Mouse (Mus musculus): ENCODE measurements around the gene Acbd5.
"Not testable (repeated sequence)": the region's sequence is repeated elsewhere in the genome, so short reads cannot be mapped to it uniquely, and the experiment has no call there.

The Acbd5 gene

DNA sequence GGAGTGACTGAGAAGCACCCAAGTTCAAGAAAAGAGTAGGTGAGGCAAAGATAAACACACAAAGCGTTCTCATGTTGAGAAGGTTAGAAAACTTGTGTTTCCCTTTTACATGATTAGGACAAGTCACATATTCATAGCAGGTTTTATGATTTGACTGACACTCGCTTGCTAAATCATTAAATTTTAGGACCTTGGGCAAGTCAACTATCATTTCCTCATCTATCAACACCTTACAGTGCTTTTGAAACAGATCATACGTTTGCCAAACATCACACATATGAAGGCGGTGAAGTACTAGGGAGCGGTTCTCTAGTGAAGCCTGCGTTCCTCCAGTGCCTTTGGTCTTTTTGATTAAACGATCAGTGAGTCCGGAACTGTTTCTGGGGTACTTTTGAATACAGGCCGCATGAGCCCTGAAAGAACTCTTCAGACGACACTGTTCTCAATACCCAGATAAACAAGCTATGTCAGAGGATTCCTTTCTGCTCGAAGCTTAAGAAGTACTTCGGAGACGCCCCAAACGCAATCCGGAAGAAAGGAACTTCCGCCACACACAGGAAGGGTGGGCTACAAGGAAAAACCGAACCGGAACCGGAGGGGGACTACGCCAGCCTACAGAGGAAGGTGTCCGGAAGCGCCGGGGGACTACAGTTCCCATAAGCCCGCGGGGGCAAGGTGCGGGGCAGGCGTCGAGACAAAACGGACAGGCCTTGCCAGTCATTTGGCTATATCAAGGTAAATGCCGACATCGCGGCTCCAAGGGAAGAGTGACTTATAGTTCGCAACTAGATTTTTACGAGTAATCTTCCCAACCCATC lies at the start of gene Acbd5:
Gene Acbd5 (plus strand): TSS at position 616 of the 818 bp plus-strand sequence.
- peak; percentile 92 to 94 for DNase-seq (ENCODE audit: low spot score in 2 of 2)

DNA sequence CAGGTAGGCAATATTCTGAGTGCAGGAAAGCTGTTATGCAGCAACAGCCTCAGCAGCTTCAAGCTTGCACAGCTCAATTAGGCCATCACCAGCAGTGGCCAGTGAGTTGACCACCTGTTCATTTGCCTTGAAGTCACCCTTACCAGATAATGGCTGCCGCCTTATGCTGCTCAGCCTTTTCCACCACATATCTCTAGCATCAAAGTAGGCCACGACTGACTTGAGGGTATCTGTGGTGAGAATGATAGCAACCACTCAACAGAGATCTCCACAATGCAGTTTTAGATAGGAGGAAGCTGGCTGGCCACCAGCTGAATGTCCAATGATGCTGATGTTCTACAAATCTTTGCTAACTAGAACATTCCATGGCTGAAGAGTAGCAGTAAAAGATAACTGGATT lies 48.8 kb upstream of the Acbd5 start:
- no peak for DNase-seq (ENCODE audit: low spot score in 2 of 2)

DNA sequence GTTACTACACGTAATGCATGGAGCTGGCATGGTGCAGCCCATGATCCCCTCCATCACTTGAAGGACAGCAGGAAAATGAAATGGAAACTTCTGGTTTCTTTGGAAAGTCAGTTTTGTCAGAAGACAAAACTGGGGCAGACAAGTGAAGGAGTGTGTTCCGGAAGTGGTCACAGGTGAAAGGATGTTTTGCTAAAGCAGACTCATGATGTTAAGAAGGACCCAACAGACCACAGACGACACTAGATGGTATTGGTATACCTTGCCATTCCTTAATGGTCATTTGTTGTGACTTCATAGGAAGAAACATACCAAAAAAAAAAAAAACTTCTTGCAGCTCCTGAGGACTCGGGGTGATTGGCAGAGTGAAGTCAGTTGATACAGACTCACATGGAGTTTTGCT lies 46.6 kb upstream of the Acbd5 start:
- no peak for DNase-seq (ENCODE audit: low spot score in 2 of 2)

DNA sequence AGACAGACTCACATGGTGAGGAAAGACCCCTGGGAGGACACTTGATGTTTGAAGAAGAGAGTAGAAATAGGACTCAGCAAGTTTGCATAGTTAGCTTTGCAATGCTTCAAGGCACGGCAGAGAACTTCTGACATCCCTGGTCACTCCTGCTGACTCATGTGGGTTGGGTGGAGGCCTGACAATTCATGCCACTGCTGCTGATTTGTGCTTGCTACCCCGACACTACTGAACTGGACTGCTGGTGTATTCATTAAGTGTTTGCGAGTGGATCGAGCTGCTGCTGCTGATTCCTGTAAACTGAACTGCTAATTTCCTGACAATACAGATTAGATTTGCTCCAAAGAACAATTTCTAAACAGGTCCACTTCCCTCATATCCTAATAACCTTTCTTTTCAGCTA lies 46.2 kb upstream of the Acbd5 start:
- DNase-seq (ENCODE audit: low spot score in 2 of 2), result no peak

DNA sequence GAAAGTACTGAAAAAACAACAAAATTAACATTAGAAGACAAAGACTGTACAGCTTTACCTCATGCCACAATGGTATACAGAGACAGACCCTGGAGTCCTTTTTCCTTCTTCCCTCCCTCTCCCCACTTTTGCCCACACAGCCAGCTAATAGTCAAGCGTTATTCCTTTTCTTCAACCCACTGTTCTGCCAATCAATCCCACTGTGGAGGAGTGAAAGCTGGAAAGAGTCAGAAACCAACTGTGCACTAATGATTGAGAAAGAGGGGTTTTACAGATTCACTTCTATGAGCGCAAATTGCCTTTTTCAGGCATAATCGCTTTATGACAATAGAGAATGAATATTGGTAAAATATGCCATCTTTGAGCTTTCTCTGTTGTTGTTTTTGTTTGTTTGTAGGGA lies 44.9 kb upstream of the Acbd5 start:
- no peak for DNase-seq (ENCODE audit: low spot score in 2 of 2)

DNA sequence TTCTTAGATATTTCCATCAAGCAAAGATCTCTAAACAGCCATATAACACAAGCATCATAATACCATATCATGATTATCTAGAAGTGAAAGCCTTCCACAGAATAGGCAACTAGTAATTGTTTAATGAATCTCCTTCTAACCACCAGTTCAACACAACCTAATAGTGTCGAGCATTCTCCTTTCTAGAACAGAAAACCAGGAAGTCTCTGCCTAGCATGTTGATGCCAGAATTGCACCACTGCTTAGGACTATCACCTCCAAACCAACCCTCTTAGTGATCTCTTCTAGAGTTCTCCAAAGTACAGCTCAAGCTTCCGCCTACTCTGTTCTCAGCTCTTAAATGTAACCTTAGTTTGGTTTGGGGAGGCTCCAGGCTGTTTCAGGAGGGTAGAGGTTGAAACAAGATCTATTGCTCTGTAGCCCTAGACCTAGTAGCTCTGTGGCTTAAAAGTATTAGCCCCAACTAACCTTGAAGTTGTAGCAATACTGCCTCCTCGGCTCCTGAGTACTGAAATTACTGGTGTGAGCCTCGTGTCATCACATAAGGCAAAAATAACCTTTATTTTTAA lies 44.2 kb upstream of the Acbd5 start:
- DNase-seq (ENCODE audit: low spot score in 2 of 2), result no peak

DNA sequence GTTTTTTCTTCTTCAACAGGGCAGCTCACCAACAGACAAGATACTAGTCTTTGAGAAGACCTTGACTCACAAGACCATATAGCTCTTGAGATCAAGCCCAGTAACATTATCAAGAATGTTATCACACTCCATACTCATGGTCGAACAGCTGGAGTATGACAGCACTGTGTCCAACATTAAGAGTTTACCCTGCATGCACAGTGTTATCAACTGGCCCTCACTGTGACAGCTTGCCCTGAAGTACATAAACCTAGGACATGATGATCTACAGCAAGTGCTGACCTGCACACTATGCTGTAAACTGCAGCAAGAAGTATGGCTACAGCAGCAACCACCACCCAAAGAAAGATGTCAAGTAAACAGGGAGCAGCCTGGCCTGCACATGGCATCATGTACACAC lies 41.6 kb upstream of the Acbd5 start:
- DNase-seq (ENCODE audit: low spot score in 2 of 2), result no peak

DNA sequence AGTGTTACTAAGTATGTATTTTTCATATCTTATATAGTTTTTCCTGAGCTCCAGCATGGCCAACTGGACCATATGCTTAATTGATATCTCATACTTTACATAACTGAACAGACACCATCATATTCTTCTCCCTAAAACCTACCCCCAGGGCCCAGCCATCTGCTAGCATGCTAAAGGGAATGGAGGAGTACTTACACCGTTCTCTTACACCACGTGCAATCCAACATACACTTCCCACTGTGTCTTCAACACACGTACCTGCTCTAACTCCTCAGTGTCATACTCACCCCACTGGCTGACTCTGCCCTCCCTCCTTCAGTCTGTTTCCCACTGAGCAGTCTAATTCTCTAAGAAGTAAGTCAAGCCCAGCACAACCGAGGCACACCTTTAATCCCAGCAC lies 39.1 kb upstream of the Acbd5 start:
- no peak for DNase-seq (ENCODE audit: low spot score in 2 of 2)

DNA sequence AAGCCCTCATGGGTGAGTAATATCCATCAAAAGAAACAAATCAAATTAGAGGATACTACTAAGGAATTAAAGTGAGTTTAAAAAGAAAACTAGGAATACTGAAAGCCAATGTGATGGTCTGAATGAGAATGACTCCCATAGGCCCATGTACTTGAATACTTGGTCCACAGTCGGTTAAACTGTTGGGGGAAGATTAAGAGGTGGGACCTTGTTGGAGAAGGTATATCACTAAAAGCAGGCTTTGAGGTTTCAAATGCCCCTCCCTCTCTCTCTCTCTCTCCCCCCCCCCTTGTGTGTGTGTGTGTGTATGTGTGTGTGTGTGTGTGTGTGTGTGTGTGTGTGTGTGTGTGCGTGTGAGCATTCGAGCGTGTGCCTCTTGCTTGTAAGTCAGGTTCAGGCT lies 37.3 kb upstream of the Acbd5 start:
- no peak for DNase-seq (ENCODE audit: low spot score in 2 of 2)

DNA sequence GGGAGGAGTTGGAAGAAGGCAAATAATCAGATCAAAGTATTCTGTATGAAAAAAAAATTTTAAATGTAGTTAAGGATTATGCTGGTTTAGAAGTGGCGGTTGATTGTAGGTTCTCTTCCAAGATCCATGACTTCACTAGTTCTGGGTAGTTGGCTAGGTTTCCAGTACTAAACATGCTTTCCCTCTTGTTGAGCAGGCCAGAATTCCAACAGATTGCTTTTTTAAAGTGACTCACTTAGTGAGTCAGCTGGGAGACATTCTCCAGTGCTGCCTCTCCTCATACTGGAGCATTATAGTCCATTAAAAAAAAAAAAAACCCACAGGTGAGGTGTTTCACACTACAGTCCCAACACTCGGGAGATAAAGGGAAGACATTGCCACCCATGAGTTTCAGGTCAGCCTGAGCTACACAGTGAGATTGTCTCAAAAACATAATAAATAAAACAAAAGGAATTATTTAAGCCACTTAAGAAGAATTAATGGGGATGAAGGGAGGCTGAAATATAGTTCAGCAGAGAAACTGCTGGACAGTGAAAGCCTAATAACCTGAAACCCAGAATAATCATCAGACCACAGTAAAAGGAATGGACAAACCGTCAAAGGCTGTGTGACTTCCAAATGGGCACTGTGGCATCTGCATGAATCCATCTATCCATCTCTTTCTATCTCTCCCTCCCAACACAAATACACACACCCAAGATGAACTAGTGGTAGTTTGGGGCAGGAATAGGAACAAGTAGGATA lies 33.1 kb upstream of the Acbd5 start:
- no peak for DNase-seq (ENCODE audit: low spot score in 2 of 2)

DNA sequence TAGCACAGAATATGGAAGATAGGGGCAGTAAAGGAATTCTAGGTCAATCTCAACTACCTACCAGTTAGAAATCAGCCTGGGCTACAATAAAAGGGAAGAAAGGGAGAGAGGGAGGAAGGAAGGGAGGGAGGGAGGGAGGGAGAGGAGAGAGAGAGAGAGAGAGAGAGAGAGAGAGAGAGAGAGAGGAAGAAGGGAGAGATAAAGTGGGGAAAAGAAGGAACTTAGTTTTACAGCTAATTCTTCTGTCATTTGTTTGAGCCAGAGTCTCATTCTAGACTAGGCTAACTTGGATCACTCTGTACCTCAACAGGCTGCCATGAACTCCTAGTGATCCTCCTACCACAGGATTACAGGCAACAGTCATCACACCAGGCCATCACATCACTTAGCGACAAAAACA lies 32.5 kb upstream of the Acbd5 start:
- DNase-seq (ENCODE audit: low spot score in 2 of 2), result no peak

DNA sequence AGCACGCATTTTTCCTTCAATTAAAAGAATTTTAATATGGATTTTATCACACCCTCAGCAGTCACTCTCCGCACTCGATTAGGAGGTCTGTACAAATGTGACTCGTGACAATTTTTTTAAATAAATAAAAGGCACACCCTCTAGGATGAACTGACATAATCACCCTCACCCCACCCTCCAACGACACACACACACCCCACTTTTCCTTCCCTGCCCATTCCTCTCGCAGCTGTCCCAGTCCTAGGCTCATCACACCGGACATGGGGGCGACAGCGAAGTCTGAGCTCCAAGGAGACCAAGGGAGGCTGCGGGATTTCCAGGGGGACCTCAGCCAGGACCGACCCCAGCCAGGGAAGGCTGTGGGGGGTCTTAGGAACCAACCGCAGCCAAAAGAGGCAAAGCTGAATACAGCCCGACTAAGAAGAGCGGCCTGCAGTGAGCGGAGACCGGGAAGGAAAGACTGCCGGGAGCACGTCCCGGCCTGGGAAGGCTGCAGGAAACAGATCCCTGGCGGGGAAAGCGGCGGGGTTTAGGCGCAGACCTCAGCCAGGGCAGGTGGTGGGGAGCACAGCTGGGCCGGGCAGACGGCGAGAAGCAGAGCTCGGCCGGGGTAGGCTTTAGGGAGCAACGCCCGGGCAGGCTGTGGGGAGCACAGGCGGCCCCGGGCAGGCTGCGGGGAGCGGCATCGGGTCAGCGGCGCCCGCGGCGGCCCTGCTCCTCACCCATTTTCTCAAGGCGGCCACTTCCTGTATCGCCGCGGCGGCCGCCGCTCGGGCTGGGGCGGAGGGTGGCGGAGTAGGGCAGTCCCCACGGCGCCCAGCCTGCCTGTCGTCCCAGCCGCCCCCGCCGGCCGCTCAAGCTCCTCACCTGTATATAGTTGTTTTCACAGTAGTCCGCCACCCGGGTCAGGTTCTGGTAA lies 28.6 kb upstream of the Acbd5 start:
- peak in 1 of 2 experiments; percentile 65 for DNase-seq (ENCODE audit: low spot score in 2 of 2)

DNA sequence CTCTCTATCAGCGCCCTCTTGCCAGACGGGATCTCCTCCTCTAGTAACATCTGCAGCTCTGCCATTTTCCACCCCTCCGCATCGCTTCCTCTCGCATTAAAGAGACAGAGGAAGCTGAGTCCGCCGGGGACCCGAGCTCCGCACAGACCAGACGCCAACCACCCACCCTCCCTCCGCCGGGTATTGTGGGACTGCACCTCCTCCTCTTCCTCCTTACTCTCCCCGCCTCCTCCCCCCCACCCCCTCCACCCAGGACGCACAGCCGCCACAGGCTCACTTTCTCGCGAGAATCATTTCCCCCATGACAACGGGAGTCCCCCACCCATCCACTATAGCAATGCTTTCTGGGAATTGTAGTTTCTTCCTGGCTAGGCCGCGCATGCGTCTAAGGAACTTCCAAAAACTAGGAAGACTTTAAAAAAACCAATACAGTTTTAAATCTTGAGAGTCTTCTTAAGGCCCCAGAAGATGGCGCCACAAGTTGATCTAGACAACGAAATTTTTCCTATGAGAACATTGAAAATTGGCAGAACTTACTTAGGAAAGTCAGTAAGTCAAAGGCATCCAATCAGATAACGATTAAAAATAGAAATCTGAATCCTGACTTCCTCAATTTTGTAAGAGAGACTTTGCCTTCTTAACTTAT lies 27.8 kb upstream of the Acbd5 start, which contains the start of gene Abi1:
Gene Abi1 (minus strand): TSS at position 241 of the 646 bp plus-strand sequence.
- peak; percentile 88 to 89 for DNase-seq (ENCODE audit: low spot score in 2 of 2)

DNA sequence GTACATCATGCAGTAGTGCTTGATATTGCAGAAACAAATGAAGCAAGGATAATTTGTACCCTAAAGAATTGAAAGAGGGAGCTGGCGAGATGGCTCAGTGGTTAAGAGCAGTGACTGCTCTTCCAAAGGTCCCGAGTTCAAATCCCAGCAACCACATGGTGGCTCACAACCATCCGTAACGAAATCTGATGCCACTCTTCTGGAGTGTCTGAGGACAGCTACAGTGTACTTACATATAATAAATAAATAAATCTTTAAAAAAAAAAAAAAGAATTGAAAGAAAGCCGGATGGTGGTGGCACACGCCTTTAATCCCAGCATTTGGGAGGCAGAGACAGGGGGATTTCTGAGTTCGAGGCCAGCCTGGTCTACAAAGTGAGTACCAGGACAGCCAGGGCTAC lies 27.3 kb upstream of the Acbd5 start:
- DNase-seq (ENCODE audit: low spot score in 2 of 2), result not testable (repeated sequence)

DNA sequence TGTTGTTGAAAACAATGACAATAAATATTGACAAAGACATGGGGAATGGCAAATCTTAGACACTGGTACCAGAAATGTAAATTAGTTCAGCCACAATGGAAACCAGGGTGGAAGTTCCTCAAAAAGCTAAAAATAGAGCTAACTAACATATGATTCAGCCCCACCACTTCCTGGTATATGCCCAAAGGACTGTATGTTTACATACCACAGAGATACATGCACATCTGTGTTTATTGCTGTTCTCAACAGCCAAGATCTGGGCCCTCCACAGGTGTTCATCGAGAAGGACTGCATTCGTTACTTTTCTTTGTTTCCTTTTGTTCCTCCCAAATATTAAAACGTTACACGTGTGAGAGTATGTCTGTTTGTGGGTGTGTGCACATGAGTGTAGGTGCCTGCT lies 26.5 kb upstream of the Acbd5 start:
- no peak for DNase-seq (ENCODE audit: low spot score in 2 of 2)

DNA sequence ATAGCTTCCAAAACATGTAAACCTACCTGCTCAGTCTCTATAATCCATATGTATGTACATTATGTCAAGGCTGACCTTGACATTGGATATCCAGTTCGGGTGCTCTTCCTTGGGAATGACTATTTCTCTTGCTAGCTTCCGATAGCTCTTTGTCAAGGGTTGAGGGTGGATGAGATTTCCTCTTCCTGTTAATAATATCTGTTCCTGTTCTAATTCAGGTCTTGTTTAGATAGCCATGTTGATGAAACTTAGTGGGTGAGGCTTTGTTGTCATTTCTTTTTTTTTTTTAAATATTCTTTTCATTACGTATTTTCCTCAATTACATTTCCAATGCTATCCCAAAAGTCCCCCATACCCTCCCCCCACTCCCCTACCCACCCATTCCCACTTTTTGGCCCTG lies 25.8 kb upstream of the Acbd5 start:
- no peak for DNase-seq (ENCODE audit: low spot score in 2 of 2)

DNA sequence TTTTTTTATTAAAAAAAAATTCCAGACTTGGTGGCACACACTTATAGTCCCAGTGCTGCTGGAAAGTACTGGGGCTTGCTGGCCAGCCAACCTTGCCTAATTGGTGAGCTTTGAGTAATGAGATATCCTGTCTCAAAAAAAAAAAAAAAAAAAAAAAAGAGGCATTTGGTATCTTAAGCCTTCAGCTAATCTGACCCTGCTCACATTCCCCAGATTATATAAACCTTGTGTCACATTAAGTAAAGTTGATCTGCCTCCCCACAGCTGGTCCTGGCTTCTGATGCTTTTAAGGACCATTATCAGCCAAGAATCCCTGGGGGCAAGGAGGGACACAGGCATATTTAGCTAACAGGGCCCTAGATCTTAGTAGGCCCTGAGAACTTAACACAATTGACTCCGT lies 22.3 kb upstream of the Acbd5 start:
- no peak for DNase-seq (ENCODE audit: low spot score in 2 of 2)

DNA sequence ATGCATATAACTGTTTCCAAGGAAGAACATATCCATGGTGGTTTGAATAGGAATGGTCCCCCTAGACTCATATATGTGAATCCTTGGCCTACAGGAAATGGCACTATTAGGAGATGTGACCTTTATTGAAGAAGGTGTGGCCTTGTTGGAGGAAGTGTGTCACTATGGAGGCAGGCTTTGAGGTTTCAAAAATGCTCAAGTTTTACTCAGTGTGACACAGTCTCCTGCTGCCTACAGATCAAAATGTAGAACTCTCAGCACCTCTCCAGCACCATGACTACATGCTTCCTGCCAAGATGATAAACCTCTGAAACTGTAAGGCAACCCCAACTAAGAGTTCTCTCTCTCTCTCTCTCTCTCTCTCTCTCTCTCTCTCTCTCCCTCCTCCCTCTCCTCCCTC lies 20.0 kb upstream of the Acbd5 start:
- no peak for DNase-seq (ENCODE audit: low spot score in 2 of 2)

DNA sequence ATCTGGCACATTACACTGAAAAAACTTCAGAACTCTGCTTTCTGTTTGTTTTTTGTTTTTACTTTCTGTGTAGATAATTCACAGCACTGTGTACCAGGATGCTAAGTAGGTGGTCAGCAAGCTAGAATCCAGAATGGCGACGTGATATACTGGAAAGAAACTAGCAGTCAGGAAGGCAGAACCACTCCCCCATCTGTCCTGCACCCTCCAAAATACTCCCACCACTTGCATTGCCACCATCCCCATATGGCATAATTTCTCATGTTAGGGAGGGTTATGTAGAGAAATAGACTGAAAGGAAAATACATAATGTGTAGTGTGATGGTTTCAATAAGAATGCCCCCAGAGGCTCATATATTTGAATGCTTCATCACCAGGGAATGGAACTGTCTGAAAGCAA lies 16.1 kb upstream of the Acbd5 start:
- DNase-seq (ENCODE audit: low spot score in 2 of 2), result no peak

DNA sequence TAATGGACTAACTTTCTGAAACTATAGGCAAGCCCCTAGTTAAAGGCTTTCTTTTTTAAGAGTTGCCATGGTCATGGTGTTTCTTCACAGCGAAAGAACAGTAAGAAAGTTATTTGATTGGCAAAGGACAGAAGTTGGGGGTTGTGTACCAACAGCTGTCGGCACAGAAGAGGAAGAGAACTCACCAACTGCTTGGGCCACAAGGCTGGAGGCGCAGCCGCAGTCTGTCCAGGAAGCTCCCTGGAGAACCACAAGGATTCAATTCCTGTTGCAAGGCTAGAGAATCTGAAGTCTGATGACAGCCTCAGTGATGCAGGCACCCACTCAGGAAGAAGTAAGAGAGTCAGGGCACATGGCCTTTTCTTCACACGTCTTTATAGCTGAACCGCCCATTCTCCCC lies 15.4 kb upstream of the Acbd5 start:
- DNase-seq (ENCODE audit: low spot score in 2 of 2), result no peak

DNA sequence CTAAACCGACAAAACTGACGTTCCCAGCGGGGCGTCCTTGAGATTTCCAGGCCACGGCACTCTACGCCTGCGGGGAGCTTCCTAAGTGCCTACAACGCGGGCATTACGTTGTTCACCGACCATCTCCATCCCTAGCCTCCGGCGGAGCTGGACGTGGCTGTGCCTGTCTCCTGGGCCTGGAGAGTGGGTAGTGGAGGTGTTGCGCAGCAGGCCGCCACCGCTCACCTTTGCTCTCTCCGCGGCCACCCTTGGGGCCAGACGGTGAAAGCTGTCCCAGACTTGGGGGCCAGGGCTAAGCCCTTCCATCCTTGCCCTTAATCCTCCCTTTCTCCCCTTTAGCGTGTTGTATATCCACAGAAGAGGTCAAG lies 387 bp downstream of the Acbd5 start:
- DNase-seq (ENCODE audit: low spot score in 2 of 2), result peak in 1 of 2 experiments; percentile 16
